Comparison of ENCODE assay signal across 9 mouse cellular contexts in the genomic region with DNA sequence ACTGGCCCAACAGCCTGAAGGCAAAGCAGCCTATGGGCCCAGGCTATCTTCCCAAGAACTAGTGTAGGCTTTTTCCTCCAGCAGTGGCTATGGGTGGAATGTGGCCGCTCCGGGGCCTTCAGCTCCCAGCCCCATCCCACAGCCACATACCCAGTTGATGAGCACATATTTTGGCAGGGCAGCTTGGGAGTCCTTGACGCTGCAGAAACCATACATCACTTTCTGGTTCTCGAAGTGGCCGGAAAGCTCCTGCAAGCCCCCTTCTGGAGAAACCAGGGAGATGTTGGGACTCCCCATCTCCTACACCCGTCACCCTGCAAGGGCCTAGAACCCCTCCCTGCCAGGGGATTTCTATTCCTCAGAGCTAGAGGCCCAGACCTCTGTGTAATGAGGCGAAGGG. TPM values are rescaled to one million over a fixed set of nuclear protein-coding genes. Genes with fewer than 3 reads are reported as not detected.
A peak's percentile ranks its signal among the peaks of the same experiment; 100 is the strongest.
DNase-seq lines count a peak whose midpoint lies in the region; ATAC-seq lines count a peak whose summit lies in the region.
"Had no signal": no experiment of that assay in that cellular context is flagged by ENCODE, and none has a peak within 500 bp of the region (broad histone marks: within the 10 kb centered on the region; RNA-seq: fewer than 3 reads in every experiment).

No protein-coding gene starts in this region.

- 67% methylated on average over 7 of the region's 7 CpGs for WGBS in kidney, embryonic 16.5 days
- 80% methylated on average over 7 of the region's 7 CpGs for WGBS in kidney, embryonic 14.5 days
- WGBS in intestine, embryonic 16.5 days: 53% methylated on average over 7 of the region's 7 CpGs

- peaks cover 43% of the 10 kb centered on the region for H3K4me1 ChIP-seq in kidney, embryonic 16.5 days (ENCODE audit: insufficient read depth, low read length)
- peaks cover 35% of the 10 kb centered on the region for H3K4me1 ChIP-seq in kidney, embryonic 14.5 days (ENCODE audit: control insufficient read depth, insufficient read depth, low read length)
- H3K4me1 ChIP-seq in brown adipose tissue, adult 24 weeks (ENCODE audit: control insufficient read depth, insufficient read depth, insufficient read length, low read length): peaks cover 5% of the 10 kb centered on the region; the same call in 1 of the 2 replicates
- peaks cover 41% of the 10 kb centered on the region for H3K4me1 ChIP-seq in intestine, embryonic 16.5 days (ENCODE audit: control insufficient read depth, insufficient read depth, low read length)

- DNase-seq in Muller cell, postnatal 12 days (ENCODE audit: inconsistent ontology term): peak; percentile 91
- no peak for DNase-seq in adipocyte (ENCODE audit: low spot score)
- no peak for DNase-seq in right cerebral cortex, postnatal 4 days
- DNase-seq in spleen, postnatal 36 days (ENCODE audit: low spot score in 2 of 2): no peak
- DNase-seq: cerebellum, adult 9-11 months had no signal

- H3K27me3 ChIP-seq in kidney, embryonic 16.5 days (ENCODE audit: insufficient read depth, low read length): no peaks in the 10 kb centered on the region
- no peaks in the 10 kb centered on the region for H3K27me3 ChIP-seq in kidney, embryonic 14.5 days (ENCODE audit: control insufficient read depth, insufficient read depth, low read length)
- no peaks in the 10 kb centered on the region for H3K27me3 ChIP-seq in intestine, embryonic 16.5 days (replicated peaks; ENCODE audit: control insufficient read depth, insufficient read depth, low read length)

- H3K36me3 ChIP-seq in kidney, embryonic 16.5 days (ENCODE audit: insufficient read depth, low read length): peaks cover 45% of the 10 kb centered on the region
- peaks cover 44% of the 10 kb centered on the region for H3K36me3 ChIP-seq in kidney, embryonic 14.5 days (ENCODE audit: control insufficient read depth, insufficient read depth, low read length)
- H3K36me3 ChIP-seq in intestine, embryonic 16.5 days (ENCODE audit: control insufficient read depth, insufficient read depth, low read length): peaks cover 3% of the 10 kb centered on the region; the same call in 1 of the 2 replicates

- no peak for ATAC-seq in kidney, embryonic 16.5 days (ENCODE audit: low FRiP score, low TSS enrichment)
- ATAC-seq in kidney, embryonic 14.5 days (ENCODE audit: low FRiP score, low TSS enrichment): no peak
- peak; percentile 34 for ATAC-seq in intestine, embryonic 16.5 days

- H3K9ac ChIP-seq in kidney, embryonic 16.5 days (replicated peaks; ENCODE audit: low read length): 0 out of 2 replicates have a peak overlapping the region, but pooled peaks have one; percentile 4
- H3K9ac ChIP-seq in kidney, embryonic 14.5 days (ENCODE audit: low read depth, low read length): no peak overlapping the region; the same call in 1 of the 2 replicates
- 0 out of 2 replicates have a peak overlapping the region, but pooled peaks have one; percentile 11 for H3K9ac ChIP-seq in intestine, embryonic 16.5 days (ENCODE audit: low read depth, low read length)

- peak overlapping the region; percentile 43; the same call in 1 of the 2 replicates for H3K27ac ChIP-seq in kidney, embryonic 16.5 days (ENCODE audit: low read length)
- H3K27ac ChIP-seq in kidney, embryonic 14.5 days (ENCODE audit: low read depth, low read length): no peak overlapping the region
- H3K27ac ChIP-seq in brown adipose tissue, adult 24 weeks (replicated peaks; ENCODE audit: low read depth, low read length): peak overlapping the region; percentile 54; the same call in 1 of the 2 replicates
- H3K27ac ChIP-seq in intestine, embryonic 16.5 days (ENCODE audit: low read length): peak overlapping the region; percentile 79

- H3K4me2 ChIP-seq in kidney, embryonic 16.5 days (replicated peaks; ENCODE audit: low read depth, low read length): no peak overlapping the region
- no peak overlapping the region for H3K4me2 ChIP-seq in kidney, embryonic 14.5 days (replicated peaks; ENCODE audit: low read depth, low read length)
- no peak overlapping the region for H3K4me2 ChIP-seq in intestine, embryonic 16.5 days (ENCODE audit: low read depth, low read length)

- H3K4me3 ChIP-seq in kidney, embryonic 16.5 days (ENCODE audit: low read length): no peak overlapping the region
- no peak overlapping the region for H3K4me3 ChIP-seq in kidney, embryonic 14.5 days (ENCODE audit: low read length)
- H3K4me3 ChIP-seq in brown adipose tissue, adult 24 weeks (ENCODE audit: insufficient read depth, low read depth, low read length): no peak overlapping the region
- H3K4me3 ChIP-seq in intestine, embryonic 16.5 days (ENCODE audit: low read length): no peak overlapping the region

- H3K9me3 ChIP-seq in kidney, embryonic 16.5 days (ENCODE audit: low read length): no peaks in the 10 kb centered on the region
- no peaks in the 10 kb centered on the region for H3K9me3 ChIP-seq in kidney, embryonic 14.5 days (ENCODE audit: control insufficient read depth, low read length)
- no peaks in the 10 kb centered on the region for H3K9me3 ChIP-seq in intestine, embryonic 16.5 days (ENCODE audit: control insufficient read depth, low read length)

RNA-seq across cellular contexts. Expression of gene Dbn1, which starts 5.4 kb away (rescaled TPM):
- polyA plus RNA-seq in kidney, embryonic 16.5 days (2015; fragmentation: Nextera tagmentation; extraction: Ambion mirVana): 177 and 194 TPM in 2 replicates
- 118 and 164 TPM in 2 replicates for polyA plus RNA-seq in kidney, embryonic 14.5 days (2014; fragmentation: Nextera tagmentation; extraction: Ambion mirVana)
- 7.6 and 8.3 TPM in 2 replicates for polyA plus RNA-seq in brown adipose tissue, adult 24 weeks (2012; ENCODE audit: insufficient read depth, insufficient read length, missing spikeins)
- 88.4 and 91.2 TPM in 2 replicates for polyA plus RNA-seq in intestine, embryonic 16.5 days (2015; fragmentation: Nextera tagmentation; extraction: Ambion mirVana)

RNA-seq across cellular contexts. Expression of gene Prr7, which starts 18.5 kb away (rescaled TPM):
- 0.37 and 0.59 TPM in 2 replicates for polyA plus RNA-seq in kidney, embryonic 16.5 days (2015; fragmentation: Nextera tagmentation; extraction: Ambion mirVana)
- polyA plus RNA-seq in kidney, embryonic 14.5 days (2014; fragmentation: Nextera tagmentation; extraction: Ambion mirVana): 0.77 and 3.4 TPM in 2 replicates
- polyA plus RNA-seq in brown adipose tissue, adult 24 weeks (2012; ENCODE audit: insufficient read depth, insufficient read length, missing spikeins): not detected in 2 replicates
- 0.10 and 0.18 TPM in 2 replicates for polyA plus RNA-seq in intestine, embryonic 16.5 days (2015; fragmentation: Nextera tagmentation; extraction: Ambion mirVana)

RNA-seq across cellular contexts. Expression of gene Pdlim7, which starts 30.9 kb away (rescaled TPM):
- 162 and 169 TPM in 2 replicates for polyA plus RNA-seq in kidney, embryonic 16.5 days (2015; fragmentation: Nextera tagmentation; extraction: Ambion mirVana)
- 136 and 141 TPM in 2 replicates for polyA plus RNA-seq in kidney, embryonic 14.5 days (2014; fragmentation: Nextera tagmentation; extraction: Ambion mirVana)
- 8.0 and 16.1 TPM in 2 replicates for polyA plus RNA-seq in brown adipose tissue, adult 24 weeks (2012; ENCODE audit: insufficient read depth, insufficient read length, missing spikeins)
- polyA plus RNA-seq in intestine, embryonic 16.5 days (2015; fragmentation: Nextera tagmentation; extraction: Ambion mirVana): 189 and 200 TPM in 2 replicates

RNA-seq across cellular contexts. Expression of gene Grk6, which starts 37.7 kb away (rescaled TPM):
- polyA plus RNA-seq in kidney, embryonic 16.5 days (2015; fragmentation: Nextera tagmentation; extraction: Ambion mirVana): 17.4 and 25.6 TPM in 2 replicates
- polyA plus RNA-seq in kidney, embryonic 14.5 days (2014; fragmentation: Nextera tagmentation; extraction: Ambion mirVana): 38.9 and 59.3 TPM in 2 replicates
- polyA plus RNA-seq in brown adipose tissue, adult 24 weeks (2012; ENCODE audit: insufficient read depth, insufficient read length, missing spikeins): 10.5 and 17.4 TPM in 2 replicates
- 13.6 and 16.2 TPM in 2 replicates for polyA plus RNA-seq in intestine, embryonic 16.5 days (2015; fragmentation: Nextera tagmentation; extraction: Ambion mirVana)

RNA-seq across cellular contexts. Expression of gene Dok3, which starts 46.6 kb away (rescaled TPM):
- polyA plus RNA-seq in kidney, embryonic 16.5 days (2015; fragmentation: Nextera tagmentation; extraction: Ambion mirVana): 2.5 TPM in 2 replicates
- polyA plus RNA-seq in kidney, embryonic 14.5 days (2014; fragmentation: Nextera tagmentation; extraction: Ambion mirVana): 1.9 and 2.2 TPM in 2 replicates
- 1.3 and 2.4 TPM in 2 replicates for polyA plus RNA-seq in brown adipose tissue, adult 24 weeks (2012; ENCODE audit: insufficient read depth, insufficient read length, missing spikeins)
- polyA plus RNA-seq in intestine, embryonic 16.5 days (2015; fragmentation: Nextera tagmentation; extraction: Ambion mirVana): 2.7 and 3.0 TPM in 2 replicates
